Mouse (Mus musculus) C2C12 (cell line): ENCODE results near the gene Osbpl5. TPM values are rescaled to one million over a fixed set of nuclear protein-coding genes. Genes with fewer than 3 reads are reported as not detected.

Experiments
- H3K27me3 ChIP-seq: one replicate; pipeline ENCODE4 v1.6.1; 2011; ENCODE audit not compliant: control insufficient read depth, insufficient read depth, insufficient read length
- H3K36me3 ChIP-seq: one replicate; pipeline ENCODE4 v1.6.1; 2011; ENCODE audit not compliant: control insufficient read depth, insufficient read depth
- H3K4me3 ChIP-seq: one replicate; pipeline ENCODE4 v1.5.1; 2011; ENCODE audit warnings: mild to moderate bottlenecking, control low read depth; ENCODE audit not compliant: poor library complexity, insufficient read depth, severe bottlenecking
- H3K79me2 ChIP-seq: one replicate; pipeline ENCODE4 v1.6.1; 2011; ENCODE audit not compliant: control insufficient read depth, insufficient read depth
- H3K79me3 ChIP-seq: one replicate; pipeline ENCODE4 v1.6.1; 2011; ENCODE audit warnings: low read depth, control low read depth
- H3ac ChIP-seq: one replicate; pipeline ENCODE3; 2011; ENCODE audit warnings: low read depth; ENCODE audit not compliant: control insufficient read depth, insufficient read length
- CEBPB ChIP-seq: IDR thresholded peaks from one replicate; pipeline ENCODE4 v1.6.1; 2011; ENCODE audit warnings: low read depth, mild to moderate bottlenecking, control low read depth, moderate library complexity
- CTCF ChIP-seq: IDR thresholded peaks from one replicate; pipeline ENCODE4 v1.5.1; 2011; ENCODE audit not compliant: control insufficient read depth, insufficient read depth, insufficient read length
- FOSL1 ChIP-seq: IDR thresholded peaks from one replicate; pipeline ENCODE4 v1.8.0; 2011; ENCODE audit warnings: mild to moderate bottlenecking, low read length; ENCODE audit not compliant: poor library complexity, insufficient read depth, severe bottlenecking
- MAX ChIP-seq: IDR thresholded peaks from one replicate; pipeline ENCODE4 v1.6.1; 2011; ENCODE audit warnings: mild to moderate bottlenecking, control low read depth
- MYOD1 ChIP-seq: IDR thresholded peaks from one replicate; pipeline ENCODE4 v1.6.1; 2011; ENCODE audit warnings: low read depth; ENCODE audit not compliant: control insufficient read depth, insufficient read length
- MYOG ChIP-seq: IDR thresholded peaks from one replicate; pipeline ENCODE4 v1.6.1; 2011; ENCODE audit not compliant: control insufficient read depth, insufficient read length; ENCODE audit errors: extremely low read depth
- USF1 ChIP-seq: IDR thresholded peaks from one replicate; pipeline ENCODE4 v1.6.1; 2011; ENCODE audit warnings: low read depth, mild to moderate bottlenecking, control low read depth, moderate library complexity
- polyA plus RNA-seq: library from polyadenylated mRNA; unstranded; fragments of >200 nt; fragmentation: generic; extraction: Trizol; gene quantifications from one replicate; pipeline ENCODE4 v1.2.1, GENCODE M21; 2012; ENCODE audit warnings: missing spikeins

Gene Osbpl5
- polyA plus RNA-seq, 1 experiment = 41.1 TPM

GRCm38 (mm10) chr7:143793121-143793520, 36.3 kb upstream of the Osbpl5 start:
- no peaks in the 10 kb centered on the region for H3K27me3 ChIP-seq
- TF ChIP-seq CEBPB (no peak), FOSL1 (no peak), MAX (no peak), MYOD1 (no peak), CTCF (peak; percentile 57), MYOG (no peak)
- H3K36me3 ChIP-seq = peaks cover 22% of the 10 kb centered on the region
- H3ac ChIP-seq = no peak overlapping the region
- H3K79me2 ChIP-seq = no peaks in the 10 kb centered on the region
- no peaks in the 10 kb centered on the region for H3K79me3 ChIP-seq
- H3K4me3 ChIP-seq = no peak overlapping the region

GRCm38 (mm10) chr7:143792336-143792985, 35.7 kb upstream of the Osbpl5 start:
- TF ChIP-seq MYOD1 = no peak
- no peak for TF ChIP-seq MYOG
- TF ChIP-seq FOSL1 = no peak
- no peak for TF ChIP-seq MAX
- no peak for TF ChIP-seq USF1
- no peak for TF ChIP-seq CEBPB
- TF ChIP-seq CTCF = no peak
- Histone ChIP-seq H3K4me3 (no peak overlapping the region), H3ac (no peak overlapping the region), H3K27me3 (no peaks in the 10 kb centered on the region), H3K79me3 (no peaks in the 10 kb centered on the region), H3K36me3 (peaks cover 16% of the 10 kb centered on the region), H3K79me2 (no peaks in the 10 kb centered on the region)

GRCm38 (mm10) chr7:143783996-143784829, 27.4 kb upstream of the Osbpl5 start, which contains the start of gene Mrgpre:
TSS of gene Mrgpre (minus strand) at chr7:143784500.
- no peak for TF ChIP-seq MYOD1
- peak; percentile 43 for TF ChIP-seq MAX
- no peak for TF ChIP-seq CEBPB
- peak; percentile 79 for TF ChIP-seq USF1
- no peaks in the 10 kb centered on the region for H3K79me3 ChIP-seq
- H3ac ChIP-seq = peak within 1 kb of the TSS; percentile 62
- no peaks in the 10 kb centered on the region for H3K79me2 ChIP-seq
- no peaks in the 10 kb centered on the region for H3K27me3 ChIP-seq
- no peaks in the 10 kb centered on the region for H3K36me3 ChIP-seq
- peak within 1 kb of the TSS; percentile 15 for H3K4me3 ChIP-seq

- H3K36me3 ChIP-seq = no peaks in the 10 kb centered on the region
- H3K4me3 ChIP-seq = no peak overlapping the region
- H3K27me3 ChIP-seq = no peaks in the 10 kb centered on the region
- peak overlapping the region; percentile 62 for H3ac ChIP-seq
- TF ChIP-seq FOSL1 (no peak), MYOG (no peak), USF1 (no peak)
- no peaks in the 10 kb centered on the region for H3K79me2 ChIP-seq
- H3K79me3 ChIP-seq = no peaks in the 10 kb centered on the region
These were observed 26.7 kb upstream of the Osbpl5 start for GRCm38 (mm10) chr7:143783378-143783995.

- TF ChIP-seq MAX = no peak
- TF ChIP-seq MYOD1 = no peak
- TF ChIP-seq USF1 = no peak
- TF ChIP-seq CTCF = no peak
- TF ChIP-seq CEBPB = no peak
- TF ChIP-seq MYOG = no peak
- H3K4me3 ChIP-seq = no peak overlapping the region
These were observed 20.6 kb upstream of the Osbpl5 start for GRCm38 (mm10) chr7:143777375-143777774.

GRCm38 (mm10) chr7:143776137-143776536, 19.4 kb upstream of the Osbpl5 start:
- no peaks in the 10 kb centered on the region for H3K79me2 ChIP-seq
- H3ac ChIP-seq = no peak overlapping the region

More at GRCm38 (mm10) chr7:143777375-143777774, 20.6 kb upstream of the Osbpl5 start:
- no peaks in the 10 kb centered on the region for H3K79me3 ChIP-seq
- H3K79me2 ChIP-seq = no peaks in the 10 kb centered on the region
- no peaks in the 10 kb centered on the region for H3K36me3 ChIP-seq
- no peaks in the 10 kb centered on the region for H3K27me3 ChIP-seq
- no peak overlapping the region for H3ac ChIP-seq

More at GRCm38 (mm10) chr7:143776137-143776536, 19.4 kb upstream of the Osbpl5 start:
- H3K4me3 ChIP-seq = no peak overlapping the region
- H3K79me3 ChIP-seq = no peaks in the 10 kb centered on the region
- no peaks in the 10 kb centered on the region for H3K27me3 ChIP-seq
- TF ChIP-seq CEBPB (no peak), MAX (no peak), MYOG (no peak), USF1 (no peak), CTCF (no peak), FOSL1 (no peak), MYOD1 (no peak)
- no peaks in the 10 kb centered on the region for H3K36me3 ChIP-seq
